Mouse (Mus musculus) brown adipose tissue, adult 24 weeks (tissue): ENCODE data around the gene Dhx57. TPM values are rescaled to one million over a fixed set of nuclear protein-coding genes. Genes with fewer than 3 reads are reported as not detected.

ENCODE experiments used
- polyA plus RNA-seq: library from polyadenylated mRNA; stranded (reverse); fragments of >200 nt; gene quantifications from 2 replicates; pipeline ENCODE4 v1.2.4, GENCODE M21; 2012; ENCODE audit not compliant: missing spikeins, insufficient read depth, insufficient read length

Dhx57 gene
- polyA plus RNA-seq, 1 experiment: 4.5 TPM

Other genes with a start within 250 kb of the Dhx57 start
- gene Hnrnpll, start 228.1 kb downstream of the Dhx57 start, polyA plus RNA-seq: 15.9 and 22.5 TPM in 2 replicates
- gene Galm, start 163.0 kb downstream of the Dhx57 start, polyA plus RNA-seq: 61.2 and 63.9 TPM in 2 replicates
- gene Srsf7, start 83.2 kb downstream of the Dhx57 start, polyA plus RNA-seq: 33.3 and 35.9 TPM in 2 replicates
- not detected in 2 replicates for gene Ttc39d, start 83.0 kb downstream of the Dhx57 start, polyA plus RNA-seq
- gene Gemin6, start 66.0 kb downstream of the Dhx57 start, polyA plus RNA-seq: 4.9 and 8.4 TPM in 2 replicates
- 16.0 and 24.1 TPM in 2 replicates for gene Morn2, start 273 bp downstream of the Dhx57 start, polyA plus RNA-seq
- gene Arhgef33, start 16.9 kb upstream of the Dhx57 start, polyA plus RNA-seq: not detected in 2 replicates
- not detected in 2 replicates for gene Gm10190, start 83.1 kb upstream of the Dhx57 start, polyA plus RNA-seq
- 8.2 and 9.8 TPM in 2 replicates for gene Sos1, start 190.0 kb upstream of the Dhx57 start, polyA plus RNA-seq